Mouse (Mus musculus) MEL (cell line): ENCODE measurements around the gene Riok2.

Source experiments
- BHLHE40 ChIP-seq: IDR thresholded peaks from 2 replicates; pipeline ENCODE4 v1.6.1; 2012; ENCODE audit warnings: low read depth, mild to moderate bottlenecking, inconsistent platforms, low read length, improper control_type of control experiment, borderline replicate concordance
- CHD1 ChIP-seq: IDR thresholded peaks from 2 replicates; pipeline ENCODE4 v1.6.1; 2012; ENCODE audit warnings: low read depth, mild to moderate bottlenecking, inconsistent platforms, low read length, improper control_type of control experiment
- CHD2 ChIP-seq: IDR thresholded peaks from 2 replicates; pipeline ENCODE4 v1.6.1; 2011; ENCODE audit warnings: low read length, improper control_type of control experiment
- MAX ChIP-seq: IDR thresholded peaks from 2 replicates; pipeline ENCODE4 v1.6.1; 2011; ENCODE audit warnings: low read length, improper control_type of control experiment
- MXI1 ChIP-seq: IDR thresholded peaks from 2 replicates; pipeline ENCODE4 v1.6.1; 2011; ENCODE audit warnings: mild to moderate bottlenecking, low read depth, low read length, improper control_type of control experiment
- POLR2A ChIP-seq, 2 experiments: IDR thresholded peaks; 2 replicates each; pipeline ENCODE4 v1.6.1; 2011 to 2012; ENCODE audit warnings: low read length in 2 of 2, mild to moderate bottlenecking in 2 of 2, control low read depth in 1 of 2, improper control_type of control experiment in 1 of 2, low read depth in 1 of 2, moderate library complexity in 1 of 2; ENCODE audit not compliant: control insufficient read depth in 1 of 2, insufficient read depth in 1 of 2, poor library complexity in 1 of 2
- RCOR1 ChIP-seq: IDR thresholded peaks from 2 replicates; pipeline ENCODE4 v1.6.1; 2012; ENCODE audit warnings: low read depth, mild to moderate bottlenecking, inconsistent platforms, low read length, improper control_type of control experiment
- TAL1 ChIP-seq: IDR thresholded peaks from 2 replicates; pipeline ENCODE4 v1.6.1; 2012; ENCODE audit warnings: mild to moderate bottlenecking, inconsistent platforms, low read length, moderate library complexity, mixed read lengths

- TF ChIP-seq BHLHE40 (no peak), POLR2A (IDR thresholded peaks at IDR 0.05; ENCODE audit: control insufficient read depth in 1 of 2, insufficient read depth in 1 of 2, low read depth in 1 of 2, low read length in 2 of 2, poor library complexity in 1 of 2) (no peak), CHD1 (no peak), TAL1 (no peak), MAX (no peak), CHD2 (no peak), RCOR1 (no peak), MXI1 (no peak)
Measured at GRCm38 (mm10) chr17:17403578-17404112, 29.5 kb downstream of the Riok2 start.
